Mouse (Mus musculus) ES-Bruce4 (cell line): ENCODE data around the gene Traf4.

Experiments
- CTCF ChIP-seq: IDR thresholded peaks from one replicate; pipeline ENCODE4 v1.8.1; 2011; ENCODE audit warnings: low read depth, low read length
- EP300 ChIP-seq: IDR thresholded peaks from 2 replicates; pipeline ENCODE4 v1.6.1; 2011; ENCODE audit warnings: low read depth, low read length; ENCODE audit not compliant: insufficient read depth
- POLR2A ChIP-seq: IDR thresholded peaks from one replicate; pipeline ENCODE4 v1.8.1; 2011; ENCODE audit warnings: low read length; ENCODE audit not compliant: insufficient read depth

DNA sequence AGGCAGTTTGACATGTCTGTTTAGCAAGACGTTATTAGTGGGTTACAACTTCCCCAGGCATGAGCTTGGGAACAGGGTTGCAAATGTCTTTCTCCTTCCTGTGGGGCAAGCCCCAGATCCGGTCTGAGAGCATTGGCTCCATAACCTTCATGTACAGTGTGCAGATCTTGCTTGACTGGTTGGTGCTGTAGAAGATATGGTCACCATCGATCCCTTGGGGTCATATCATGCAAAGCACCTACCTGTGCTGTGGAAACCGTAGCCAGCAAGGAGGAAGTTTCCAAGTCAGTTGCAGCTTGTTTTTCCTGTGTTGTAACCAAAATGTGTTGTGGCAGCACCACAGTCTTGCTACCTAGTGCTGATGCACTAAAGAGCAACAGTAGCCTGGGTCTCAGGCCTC is 38.6 kb downstream of the Traf4 start:
- TF ChIP-seq EP300, result no peak
- TF ChIP-seq POLR2A, result no peak
- no peak for TF ChIP-seq CTCF
